Mouse (Mus musculus) liver, adult 2 months (tissue): Measurements from ENCODE around the gene Proser3.

Source experiments
- CTCF ChIP-seq: fragments of 200-500 bp; IDR thresholded peaks from 2 replicates; pipeline ENCODE4 v1.5.1; 2011; ENCODE audit warnings: low read depth, low read length, control low read depth
- POLR2A ChIP-seq: fragments of 200-500 bp; IDR thresholded peaks from 2 replicates; pipeline ENCODE4 v1.6.1; 2011; ENCODE audit warnings: low read length, control low read depth; ENCODE audit not compliant: insufficient read depth; ENCODE audit errors: extremely low read depth

- no peak for TF ChIP-seq CTCF
- no peak for TF ChIP-seq POLR2A
Measured at GRCm38 (mm10) chr7:30593579-30594509, 41.7 kb upstream of the Proser3 start.
